Mouse (Mus musculus) thymus, postnatal 10 days (tissue): ENCODE results near the gene Gpr15.

Experiments used
- DNase-seq, 2 experiments: peaks; one replicate each; pipeline ENCODE4 v3.0.0; 2021; ENCODE audit warnings: low spot score in 2 of 2

Gpr15 gene

DNA sequence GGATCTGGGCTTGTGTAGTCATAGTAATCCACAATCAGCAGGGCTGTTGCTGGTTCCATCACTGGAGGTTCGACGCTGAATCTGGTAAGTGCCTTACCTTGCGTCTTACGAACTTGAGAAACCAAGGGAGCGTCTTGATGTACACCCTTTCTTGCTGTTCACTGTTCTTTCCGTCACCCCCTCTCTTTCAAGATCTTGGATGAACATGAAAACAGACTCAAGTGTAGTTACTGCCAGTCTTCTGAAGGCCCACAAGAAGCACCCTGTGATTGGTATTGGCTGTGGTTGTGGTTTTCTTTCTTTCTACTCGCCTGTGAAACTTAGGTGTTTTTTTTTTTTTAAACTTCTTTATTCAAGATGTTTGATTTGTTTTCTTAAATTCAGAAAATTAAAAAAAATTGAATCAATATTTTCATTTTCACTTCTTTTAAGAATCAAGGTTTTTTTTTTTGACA, at the start of gene Gpr15:
Gene Gpr15, minus strand, starts transcription at position 405 of the 455 bp plus-strand sequence.
- no peak for DNase-seq

- no peak for DNase-seq
These were observed 44.2 kb upstream of the Gpr15 start, which contains the start of gene Olfr172 for GRCm38 (mm10) chr16:58763076-58763475. Gene Olfr172, minus strand, starts transcription at chr16:58763176.

GRCm38 (mm10) chr16:58756191-58756590, 37.3 kb upstream of the Gpr15 start:
- DNase-seq, result no peak

- DNase-seq, result no peak
These were observed 32.4 kb upstream of the Gpr15 start for GRCm38 (mm10) chr16:58751314-58751713.

DNA sequence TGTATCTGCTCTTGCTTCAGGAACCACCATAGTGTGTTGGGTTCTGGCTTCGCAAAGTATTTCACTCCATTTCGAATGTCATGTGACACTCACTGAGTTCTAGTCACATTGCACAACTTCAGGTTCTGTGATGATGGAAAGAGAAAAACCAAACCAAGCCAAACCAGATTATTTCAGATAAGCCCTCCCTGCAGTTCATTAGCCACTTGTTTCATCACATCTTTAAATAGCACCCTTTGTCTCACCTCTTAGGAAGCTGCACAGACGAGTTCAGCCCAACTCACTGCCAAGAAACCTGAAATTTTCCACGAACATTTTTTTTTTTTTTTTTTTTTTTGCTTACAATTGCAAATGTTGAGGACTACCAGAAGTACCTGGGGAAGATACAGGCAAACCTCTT, 27.8 kb upstream of the Gpr15 start:
- no peak for DNase-seq

DNA sequence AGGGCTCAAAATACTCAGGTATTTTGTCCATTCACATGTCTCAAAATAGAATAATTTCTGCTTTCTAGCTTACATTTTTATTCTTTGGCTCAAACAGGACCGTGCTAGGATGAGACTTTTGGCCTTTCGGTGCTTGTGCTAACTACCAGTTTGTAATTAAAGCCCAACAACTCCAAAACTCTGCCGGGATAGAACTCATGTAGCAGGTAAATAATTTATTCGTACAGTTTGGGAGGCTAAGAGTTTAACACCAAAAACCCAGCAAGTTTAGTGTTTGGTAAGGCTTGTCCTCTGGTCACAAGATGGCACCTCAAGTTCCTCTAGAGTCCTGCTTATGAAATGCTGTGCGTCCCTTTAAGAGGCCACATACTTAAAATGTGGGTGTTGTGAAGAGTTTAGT, 21.9 kb upstream of the Gpr15 start:
- no peak for DNase-seq

DNA sequence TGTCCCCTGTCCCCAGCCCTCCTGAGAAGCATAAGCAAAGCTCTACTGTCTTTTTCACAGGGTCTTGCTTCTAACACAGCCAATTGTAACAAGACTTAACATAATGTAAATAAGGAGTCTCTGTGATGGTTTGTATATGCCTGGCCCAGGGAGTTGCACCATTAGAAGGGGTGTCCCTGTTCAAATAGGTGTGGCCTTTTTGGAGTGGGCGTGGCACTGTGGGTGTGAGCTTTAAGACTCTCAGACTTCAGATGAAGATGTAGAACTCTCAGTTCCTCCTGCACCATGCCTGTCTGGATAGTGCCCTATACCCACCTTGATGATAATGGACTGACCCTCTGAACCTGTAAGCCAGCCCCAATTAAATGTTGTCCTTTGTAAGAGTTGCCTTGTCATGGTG, 19.9 kb upstream of the Gpr15 start:
- no peak for DNase-seq

- no peak for DNase-seq
These were observed 19.3 kb upstream of the Gpr15 start for GRCm38 (mm10) chr16:58738205-58738604.

DNA sequence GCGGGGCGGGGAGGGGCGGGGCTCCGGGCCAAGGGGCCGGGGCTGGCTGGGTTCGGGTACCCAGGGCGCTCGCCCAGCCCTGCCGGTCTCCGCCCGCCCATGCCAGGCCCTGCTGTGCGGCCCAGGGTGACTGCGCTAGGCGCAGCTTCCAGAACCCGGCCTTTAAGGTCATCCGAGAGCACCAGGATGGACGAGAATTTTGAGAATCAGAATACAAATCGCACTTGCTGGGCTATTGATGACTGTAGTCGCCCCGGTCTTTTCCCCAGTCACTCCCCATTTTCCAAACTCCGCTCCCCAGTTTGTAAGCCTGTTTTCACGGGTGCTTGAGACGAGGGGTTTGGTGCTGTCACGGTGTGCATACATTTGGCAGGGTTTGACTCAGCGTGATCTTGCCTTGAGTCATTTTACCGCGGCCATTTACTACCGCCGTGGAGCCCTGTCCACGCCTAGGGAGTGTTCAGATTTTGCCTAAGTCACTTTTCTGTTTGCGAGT, 9.4 kb upstream of the Gpr15 start:
- no peak for DNase-seq

DNA sequence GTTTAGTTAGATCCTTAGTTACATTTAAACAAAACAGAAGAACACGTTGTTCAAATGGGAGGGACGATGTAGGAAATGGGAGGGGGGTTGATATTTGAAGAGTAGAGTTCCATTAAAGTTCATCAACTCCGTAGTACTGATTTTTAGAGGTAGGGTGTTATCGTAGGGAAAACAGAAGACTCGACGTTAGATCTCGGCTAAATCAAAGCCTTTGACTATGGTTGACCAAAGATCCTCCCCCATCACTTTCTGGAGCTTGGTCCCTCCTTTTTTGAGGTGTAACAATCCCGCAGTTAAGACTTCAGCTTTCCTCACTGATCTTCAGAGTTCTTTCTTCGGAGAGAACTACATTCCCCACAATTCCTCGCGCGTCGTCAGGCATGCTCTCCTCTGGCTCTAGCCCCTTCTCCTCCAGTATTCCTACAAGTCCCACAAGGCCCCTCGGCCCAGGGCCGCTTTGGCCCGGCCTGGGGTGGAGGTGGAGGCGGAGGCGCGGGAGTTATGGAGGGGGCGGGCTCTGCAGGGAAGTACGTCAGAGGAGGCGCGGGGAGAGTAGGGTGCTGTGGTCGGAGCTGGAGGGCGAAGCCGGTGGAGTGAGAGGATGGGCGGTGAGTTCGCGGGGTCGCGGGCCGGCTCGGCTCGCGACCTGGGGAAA, 8.7 kb upstream of the Gpr15 start, which contains the start of gene Cldnd1:
Gene Cldnd1, plus strand, starts transcription at position 434 of the 655 bp plus-strand sequence.
- DNase-seq, result peak; percentile 91 to 93

GRCm38 (mm10) chr16:58726680-58727476, 8.0 kb upstream of the Gpr15 start:
- no peak for DNase-seq

DNA sequence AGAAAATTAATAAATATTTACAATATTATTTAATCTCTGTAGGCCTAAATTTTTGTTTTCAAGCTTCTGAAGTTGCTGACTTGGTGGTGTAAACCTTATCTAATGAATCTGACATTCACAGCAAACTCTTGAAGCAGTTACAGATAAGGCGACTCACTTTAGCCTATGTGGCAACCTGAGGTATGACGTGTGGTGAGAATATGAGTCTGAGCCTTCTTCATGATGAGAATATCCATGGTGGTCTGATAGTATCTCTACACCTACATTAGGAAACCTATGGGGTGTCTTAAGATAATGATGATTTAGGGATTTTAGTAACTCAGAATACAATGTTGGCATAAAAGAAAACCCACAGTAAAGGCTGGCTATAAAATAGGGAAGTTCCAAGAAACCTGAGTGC, 3.4 kb upstream of the Gpr15 start:
- DNase-seq, result no peak

- DNase-seq, result no peak
These were observed 3.9 kb downstream of the Gpr15 start for GRCm38 (mm10) chr16:58715018-58715417.

- DNase-seq, result no peak
These were observed 5.7 kb downstream of the Gpr15 start for GRCm38 (mm10) chr16:58713128-58713527.

DNA sequence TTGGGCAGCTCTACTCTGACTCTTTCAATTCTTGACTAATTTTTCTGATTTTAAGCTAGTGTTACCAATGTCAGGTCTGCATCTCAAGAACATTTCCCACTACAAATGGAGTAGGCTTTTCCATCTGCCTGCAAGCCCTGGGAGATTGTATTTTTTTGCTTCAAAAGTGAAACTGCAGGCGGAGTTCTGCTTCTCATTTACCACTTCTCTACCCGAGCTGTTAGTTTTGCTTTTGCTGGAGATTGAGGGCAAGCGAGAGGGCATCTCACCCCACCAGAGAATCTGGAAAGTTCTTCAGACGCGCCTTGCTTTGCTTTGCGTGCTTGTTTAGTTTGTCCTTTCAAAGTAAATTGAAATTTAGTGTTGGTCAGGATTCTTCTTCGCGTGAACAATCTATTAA, 6.6 kb downstream of the Gpr15 start:
- no peak for DNase-seq

GRCm38 (mm10) chr16:58709536-58709935, 9.3 kb downstream of the Gpr15 start:
- DNase-seq, result no peak

DNA sequence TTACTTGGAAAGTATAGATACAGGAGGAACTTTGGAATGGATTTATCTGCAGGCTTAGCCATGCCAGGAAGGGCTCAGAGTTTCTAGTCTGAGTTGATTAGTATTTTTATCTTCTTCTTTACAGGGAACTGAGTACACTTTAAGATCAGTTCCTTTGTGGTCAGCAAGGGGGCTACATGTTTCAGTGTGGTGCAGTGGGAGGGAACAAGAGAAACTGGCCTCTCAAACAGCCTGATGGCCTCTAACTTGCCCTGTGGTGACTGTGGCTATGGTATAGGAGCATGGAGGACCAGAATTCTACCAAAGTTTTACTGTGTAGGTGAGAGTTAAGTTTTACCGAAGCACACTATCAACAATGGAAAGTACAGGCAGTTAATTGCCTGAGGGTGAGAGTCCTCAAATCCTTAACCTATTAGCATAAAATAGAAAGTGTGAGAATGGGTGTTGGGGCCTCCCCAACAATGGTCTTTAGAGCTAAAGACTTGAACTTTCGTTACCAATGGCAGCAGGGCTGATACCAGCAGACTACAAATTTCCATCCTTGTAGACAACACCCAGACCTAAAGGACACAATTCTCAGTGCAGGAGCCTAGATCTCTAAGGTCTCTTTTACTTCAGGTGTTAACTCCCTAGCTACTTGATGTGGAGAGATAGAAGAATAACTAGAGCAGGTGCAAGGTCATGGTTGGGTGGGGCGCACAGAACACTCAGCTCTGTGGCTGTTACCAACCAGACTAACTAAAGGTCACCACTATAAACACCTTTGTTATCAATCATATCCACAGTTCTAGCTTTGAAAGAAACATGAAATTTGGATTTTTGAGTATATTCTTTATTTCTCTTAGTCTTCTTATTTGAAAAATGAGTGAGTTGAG, 10.0 kb downstream of the Gpr15 start:
- no peak for DNase-seq

DNA sequence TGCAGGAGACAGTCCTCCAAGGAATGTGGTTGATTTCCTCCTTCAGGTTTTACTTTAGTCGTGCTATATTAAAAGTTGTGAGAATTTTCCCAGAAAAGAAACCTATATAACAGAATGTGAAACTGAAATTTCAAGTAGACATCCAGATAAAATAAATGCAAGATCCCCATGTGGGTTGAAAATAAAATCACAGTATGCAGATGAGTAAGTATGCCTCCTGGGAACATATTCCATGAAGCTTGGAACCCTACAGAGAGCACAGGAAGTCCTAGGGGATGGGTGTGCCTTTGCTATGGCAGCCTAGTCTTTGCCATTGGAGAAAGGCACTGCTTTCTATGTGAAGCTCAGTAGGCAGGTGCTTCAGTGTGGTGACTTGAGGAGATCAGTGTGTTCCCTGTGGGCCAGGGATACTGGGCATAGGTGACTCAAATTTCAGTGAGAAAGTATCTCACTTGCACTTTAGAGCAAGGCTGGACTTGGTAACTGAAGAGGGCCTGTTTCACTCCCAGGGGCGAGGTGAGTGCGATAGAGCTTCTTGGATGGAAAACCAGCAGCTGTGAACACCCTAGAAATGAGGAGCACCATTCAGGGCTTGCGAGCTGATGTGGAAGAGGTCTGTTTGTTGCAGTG, 11.5 kb downstream of the Gpr15 start:
- no peak for DNase-seq

- no peak for DNase-seq
These were observed 13.9 kb downstream of the Gpr15 start for GRCm38 (mm10) chr16:58704999-58705398.

DNA sequence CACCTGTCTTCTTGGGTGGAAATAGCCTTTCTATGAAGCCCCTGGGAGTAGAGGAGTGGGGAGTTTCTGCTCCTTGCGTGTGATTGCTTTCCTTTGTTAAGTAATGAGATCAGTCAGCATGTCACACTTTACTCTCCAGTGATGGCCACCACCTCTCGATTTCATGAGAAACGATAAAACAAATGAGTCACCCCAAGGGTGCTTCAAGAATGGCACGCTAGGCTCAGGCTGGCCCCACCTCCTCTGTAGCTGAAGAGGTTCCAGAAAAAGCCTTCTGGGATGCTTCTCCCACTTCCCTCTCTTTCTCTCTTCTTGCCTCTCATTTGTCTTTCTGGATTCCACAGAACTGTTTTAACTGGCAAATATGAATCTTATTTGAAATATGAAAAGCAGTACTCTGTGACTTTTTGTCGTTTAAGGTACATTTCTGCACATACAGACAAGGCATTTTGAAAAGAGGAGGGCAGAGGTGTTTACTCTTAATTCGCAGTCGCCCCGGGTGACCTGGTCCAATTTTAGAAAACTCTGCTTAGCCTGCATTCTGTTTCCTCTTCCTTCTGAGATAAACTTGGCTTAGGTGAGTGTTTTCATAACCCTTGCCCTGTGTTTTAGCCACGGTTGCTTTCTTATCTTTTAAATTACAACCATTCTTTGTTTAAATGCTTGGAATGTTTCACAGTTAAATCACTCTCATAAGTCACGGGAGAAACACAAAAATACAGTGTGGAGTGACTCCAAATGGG, 15.3 kb downstream of the Gpr15 start:
- no peak for DNase-seq
